Mouse (Mus musculus) pancreas, adult 10 weeks (tissue): ENCODE measurements around the gene Csde1. TPM values are rescaled to one million over a fixed set of nuclear protein-coding genes. Genes with fewer than 3 reads are reported as not detected.

Experiments used
- polyA plus RNA-seq: library from polyadenylated mRNA; stranded (reverse); fragments of 350-450 nt; fragmentation: Illumina TruSeq; extraction: RNeasy Lipid Tissue Mini Kit (QIAGEN cat#74804); gene quantifications from one replicate; pipeline ENCODE4 v1.2.3, GENCODE M21; 2015; ENCODE audit warnings: low read depth, low replicate concordance; ENCODE audit not compliant: insufficient read depth

The Csde1 gene
- 58.6 TPM for polyA plus RNA-seq

DNA sequence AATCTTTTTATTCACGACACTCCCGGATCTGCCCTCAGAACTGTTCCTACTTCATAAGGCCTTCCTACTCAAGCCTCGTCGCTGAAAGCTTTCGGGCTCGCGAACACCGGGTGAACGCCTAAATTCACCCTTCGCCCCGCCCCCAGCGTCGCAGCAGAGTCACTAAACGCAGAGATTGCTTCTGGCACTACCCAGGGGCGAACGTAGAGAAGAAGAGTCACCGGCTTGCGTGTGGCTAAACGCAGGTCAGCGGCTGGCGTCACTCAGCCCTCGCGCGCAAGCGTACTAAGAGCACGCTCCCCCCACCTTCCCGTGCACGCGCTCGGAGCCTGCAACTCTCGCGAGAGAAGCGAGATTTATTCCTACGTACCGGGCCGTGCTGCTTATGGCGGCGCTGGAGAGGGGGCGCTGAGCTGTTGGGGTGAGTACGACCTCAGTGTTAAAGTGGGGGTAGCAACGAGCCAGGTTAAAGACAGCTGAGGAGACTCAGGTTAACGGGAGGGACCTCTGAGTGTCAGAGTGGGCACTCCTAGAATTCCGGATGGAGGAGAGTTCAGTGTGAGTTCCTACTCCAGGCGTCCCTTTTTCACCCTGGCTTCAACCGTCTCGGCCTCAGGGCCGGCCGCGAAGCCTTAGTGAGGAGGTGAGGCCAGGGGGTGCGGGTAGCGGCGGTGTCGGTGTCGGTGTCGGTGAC is at the start of gene Csde1:
Gene Csde1 (plus strand): TSS at position 178 of the 694 bp plus-strand sequence.

DNA sequence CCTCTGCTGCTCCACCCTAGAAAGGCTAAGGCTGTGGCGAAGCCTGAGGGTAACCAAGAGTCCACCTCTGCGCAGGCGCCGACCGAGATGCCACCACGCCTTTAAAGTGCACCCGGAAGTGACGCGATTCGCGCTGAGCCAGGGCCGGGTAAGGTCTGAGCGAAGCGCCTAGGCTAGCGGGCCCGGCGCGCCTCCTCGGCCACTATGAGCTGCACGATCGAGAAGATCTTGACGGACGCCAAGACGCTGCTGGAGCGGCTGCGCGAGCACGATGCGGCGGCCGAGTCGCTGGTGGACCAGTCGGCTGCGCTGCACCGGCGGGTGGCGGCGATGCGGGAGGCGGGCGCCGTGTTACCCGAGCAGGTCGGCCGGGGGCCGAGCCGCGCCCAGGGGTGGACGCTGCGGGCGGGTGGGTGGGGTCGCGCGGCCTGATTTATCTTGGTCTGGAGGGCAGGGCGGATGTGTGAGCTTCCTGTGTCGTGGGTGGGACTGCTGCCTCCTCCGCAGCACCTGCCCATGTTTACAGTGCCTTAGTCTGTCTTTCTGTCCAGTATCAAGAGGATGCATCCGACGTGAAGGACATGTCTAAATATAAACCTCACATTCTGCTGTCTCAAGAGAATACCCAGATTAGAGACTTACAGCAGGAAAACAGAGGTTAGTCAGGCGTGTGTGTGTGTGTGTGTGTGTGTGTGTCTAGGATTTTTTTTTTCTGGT is 24.5 kb upstream of the Csde1 start, which contains the start of gene Sike1:
Gene Sike1 (plus strand): TSS at position 104 of the 717 bp plus-strand sequence.

GRCm38 (mm10) chr3:103058207-103059157 is 38.3 kb downstream of the Csde1 start, which contains the start of gene Nras:
Gene Nras (plus strand): TSS chr3:103058285.

GRCm38 (mm10) chr3:103073771-103074170 is 53.5 kb downstream of the Csde1 start, which contains the start of gene Ampd1:
Gene Ampd1 (plus strand): TSS chr3:103074014.

DNA sequence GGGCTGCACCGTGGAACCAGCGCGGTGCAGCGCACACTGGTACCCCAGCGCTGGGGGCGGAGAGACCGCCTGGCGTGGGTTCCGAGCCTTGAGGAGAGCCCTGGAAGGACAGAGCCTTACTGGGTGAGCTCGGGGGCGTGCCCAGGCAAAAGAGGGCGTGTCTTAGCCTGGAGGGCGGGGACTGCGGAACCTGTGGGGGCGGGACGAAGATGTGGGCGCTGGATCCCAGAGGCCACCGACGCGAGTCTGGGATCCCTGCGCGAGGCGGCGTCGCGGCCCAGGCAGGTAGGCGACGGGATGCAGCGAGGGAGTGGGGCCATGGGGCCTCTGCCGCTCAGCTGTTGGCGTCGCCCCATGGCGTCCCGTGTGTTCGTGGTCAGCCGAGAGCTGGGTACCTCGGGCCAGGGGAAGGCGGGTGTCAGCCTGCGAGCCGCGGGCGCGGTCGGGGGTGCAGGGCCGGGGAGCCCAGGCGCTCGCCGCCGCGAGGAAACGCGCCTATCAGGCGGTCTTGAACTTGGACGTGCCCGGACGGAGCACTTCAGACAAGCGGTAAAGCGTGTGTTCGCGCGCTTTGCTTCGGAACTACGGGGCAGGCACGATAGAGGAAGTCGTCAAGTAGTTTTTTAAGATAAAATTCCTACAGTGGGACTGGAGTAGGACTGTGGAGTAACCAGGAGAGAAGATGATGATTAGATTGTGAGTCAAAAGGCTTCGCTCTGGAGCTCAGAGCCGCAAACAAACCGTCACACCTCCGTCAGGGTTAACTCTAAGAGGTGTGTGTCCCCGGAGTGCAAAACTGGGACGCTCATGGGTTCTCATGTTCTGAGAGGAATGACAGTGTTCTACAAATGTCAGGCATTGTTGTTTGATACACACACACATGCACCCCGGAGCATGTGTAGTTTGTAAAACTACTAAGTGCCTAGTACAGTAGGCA is 82.5 kb downstream of the Csde1 start, which contains the start of gene Dennd2c:
Gene Dennd2c (plus strand): TSS at position 151 of the 937 bp plus-strand sequence.

Other genes with a start within 250 kb of the Csde1 start
- not detected for gene Tshb, start 237.7 kb upstream of the Csde1 start, polyA plus RNA-seq
- gene Sycp1, start 84.3 kb upstream of the Csde1 start, polyA plus RNA-seq, result not detected
- not detected for gene Nr1h5, start 56.3 kb upstream of the Csde1 start, polyA plus RNA-seq
- 5.8 TPM for gene Sike1, start 24.7 kb upstream of the Csde1 start, polyA plus RNA-seq
- gene Nras, start 37.9 kb downstream of the Csde1 start, polyA plus RNA-seq, result 10.4 TPM
- not detected for gene Ampd1, start 53.6 kb downstream of the Csde1 start, polyA plus RNA-seq
- 0.55 TPM for gene Dennd2c, start 82.2 kb downstream of the Csde1 start, polyA plus RNA-seq
- 13.8 TPM for gene Bcas2, start 151.2 kb downstream of the Csde1 start, polyA plus RNA-seq